Mouse (Mus musculus): ENCODE data around the gene 5730522E02Rik. TPM values are rescaled to one million over a fixed set of nuclear protein-coding genes. Genes with fewer than 3 reads are reported as not detected.

The 5730522E02Rik gene
- polyA plus RNA-seq, 1 experiment from 2014 or later: 1.1 TPM

DNA sequence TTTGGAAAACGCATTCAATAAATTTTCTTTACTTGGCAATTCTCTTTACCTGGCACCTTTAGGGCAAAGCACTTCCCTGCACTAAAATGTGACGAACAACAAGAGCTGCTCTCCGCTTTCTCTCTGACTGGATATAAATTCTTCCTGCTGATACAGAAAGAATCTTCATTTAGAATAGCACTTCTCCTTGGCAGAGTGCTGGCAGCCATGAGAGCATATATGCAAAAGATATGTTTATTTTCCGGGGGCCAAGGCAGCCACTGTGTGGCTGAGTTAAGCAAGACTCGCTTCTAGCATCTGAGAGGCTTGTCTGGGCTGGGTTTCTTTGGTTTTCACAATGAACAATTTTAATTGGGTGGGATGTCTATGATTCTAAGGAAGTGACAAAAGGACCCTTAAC is 564.3 kb downstream of the 5730522E02Rik start:
- H3K9me3 ChIP-seq (replicated peaks): no peaks in the 10 kb centered on the region
- no peak for ATAC-seq (ENCODE audit: insufficient number of reproducible peaks, low FRiP score)
- no peaks in the 10 kb centered on the region for H3K27me3 ChIP-seq (replicated peaks)
- H3K4me2 ChIP-seq: no peak overlapping the region
- no peaks in the 10 kb centered on the region for H3K36me3 ChIP-seq
- H3K27ac ChIP-seq (ENCODE audit: poor library complexity, severe bottlenecking): no peak overlapping the region
- no peak overlapping the region for H3K9ac ChIP-seq
- 68% methylated on average over 5 of the region's 5 CpGs for WGBS
- no peak overlapping the region for H3K4me3 ChIP-seq
- no peaks in the 10 kb centered on the region for H3K4me1 ChIP-seq (replicated peaks)

DNA sequence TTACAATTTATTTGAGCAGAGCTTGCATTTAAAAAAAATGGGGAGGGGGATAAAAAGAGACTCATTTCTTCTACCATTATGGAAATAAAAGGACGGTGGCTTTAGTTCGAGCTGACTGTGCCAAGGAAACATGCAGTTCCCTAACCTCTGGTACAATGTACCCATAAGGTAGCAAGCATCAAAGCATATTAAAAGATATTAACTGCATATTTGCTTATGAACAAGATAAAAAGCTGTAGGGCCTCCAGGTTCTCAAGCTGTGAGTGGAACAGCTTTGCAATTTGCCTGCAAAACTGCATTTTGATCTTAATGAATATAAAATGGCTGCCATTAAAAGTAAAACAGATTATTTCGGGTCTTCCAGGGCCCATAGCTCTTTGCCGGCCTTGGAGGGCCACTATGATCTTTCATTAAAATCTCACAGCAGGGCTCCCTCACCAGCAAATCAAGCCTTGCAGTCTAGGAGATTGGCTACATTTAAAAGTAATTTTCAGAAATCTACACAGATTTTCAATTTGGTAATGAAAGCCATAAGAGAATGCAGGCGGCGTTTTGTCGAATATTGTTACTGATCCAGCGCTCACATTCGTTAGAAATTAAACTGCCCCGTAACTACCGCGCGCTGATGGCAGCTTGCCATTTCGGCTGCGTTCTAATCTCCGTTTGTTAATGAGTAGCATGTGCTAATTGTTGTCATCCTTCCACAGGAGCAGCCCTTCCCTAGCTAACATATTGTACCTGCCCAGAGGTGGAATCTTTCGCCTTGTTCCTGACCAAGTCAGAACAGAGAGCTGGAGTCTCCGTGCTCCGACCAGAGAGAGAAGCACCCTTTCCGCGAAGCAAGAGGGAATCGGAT is 565.6 kb downstream of the 5730522E02Rik start:
- WGBS: 56% methylated on average over 22 of the region's 22 CpGs

DNA sequence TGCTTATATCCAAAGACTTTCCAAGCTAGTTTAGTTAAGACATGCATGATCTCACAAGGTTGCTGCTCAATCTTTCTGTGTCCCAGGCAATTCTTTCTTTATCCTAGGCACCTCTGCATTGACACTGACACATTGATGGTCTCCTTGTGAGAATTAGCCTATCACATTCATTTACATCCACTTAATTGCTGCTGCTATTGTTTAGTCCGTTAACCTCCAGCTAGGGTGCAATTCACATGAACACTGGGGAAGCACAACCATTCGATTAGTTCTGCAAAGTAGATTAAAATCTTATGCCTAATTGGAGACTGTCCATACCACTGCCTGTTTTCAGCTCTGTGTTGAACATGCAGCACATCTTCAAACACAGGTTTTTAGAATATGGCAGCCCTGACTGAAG is 603.7 kb downstream of the 5730522E02Rik start:
- Histone ChIP-seq H3K27me3 (replicated peaks) (no peaks in the 10 kb centered on the region), H3K4me1 (replicated peaks) (no peaks in the 10 kb centered on the region), H3K27ac (ENCODE audit: poor library complexity, severe bottlenecking) (no peak overlapping the region), H3K4me3 (no peak overlapping the region), H3K9ac (no peak overlapping the region), H3K4me2 (no peak overlapping the region), H3K36me3 (no peaks in the 10 kb centered on the region), H3K9me3 (replicated peaks) (no peaks in the 10 kb centered on the region)
- 75% methylated on average over 2 of the region's 2 CpGs for WGBS
- ATAC-seq (ENCODE audit: insufficient number of reproducible peaks, low FRiP score): no peak

More for the DNA sequence above, 565.6 kb downstream of the 5730522E02Rik start:
- no peak overlapping the region for H3K9ac ChIP-seq
- H3K27ac ChIP-seq (ENCODE audit: poor library complexity, severe bottlenecking): no peak overlapping the region
- H3K36me3 ChIP-seq: no peaks in the 10 kb centered on the region
- peak overlapping the region; percentile 33 for H3K4me3 ChIP-seq
- H3K9me3 ChIP-seq (replicated peaks): no peaks in the 10 kb centered on the region
- H3K27me3 ChIP-seq (replicated peaks): no peaks in the 10 kb centered on the region
- peak overlapping the region; percentile 48 for H3K4me2 ChIP-seq
- no peak for ATAC-seq (ENCODE audit: insufficient number of reproducible peaks, low FRiP score)
- no peaks in the 10 kb centered on the region for H3K4me1 ChIP-seq (replicated peaks)

DNA sequence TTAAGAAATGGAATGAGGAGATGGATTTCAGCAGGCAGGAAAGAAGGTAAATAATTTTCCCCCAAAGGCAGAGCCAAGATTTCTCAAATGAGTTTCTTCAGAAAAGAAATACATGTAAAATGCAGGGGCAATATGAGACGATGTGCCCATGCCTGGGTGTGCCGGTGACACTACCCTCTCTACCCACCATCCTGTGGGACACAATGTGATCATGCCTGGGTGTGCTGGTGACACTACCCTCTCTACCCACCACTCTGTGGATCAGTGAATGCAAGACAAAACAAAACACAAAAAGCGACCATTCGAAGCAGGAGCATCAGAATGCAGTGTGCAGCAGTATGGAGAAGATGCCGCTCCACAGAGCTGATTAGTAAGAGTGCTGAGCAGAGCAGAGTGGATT is 610.5 kb downstream of the 5730522E02Rik start:
- H3K4me2 ChIP-seq: no peak overlapping the region
- H3K27ac ChIP-seq (ENCODE audit: poor library complexity, severe bottlenecking): no peak overlapping the region
- H3K9me3 ChIP-seq (replicated peaks): no peaks in the 10 kb centered on the region
- H3K27me3 ChIP-seq (replicated peaks): no peaks in the 10 kb centered on the region
- no peaks in the 10 kb centered on the region for H3K36me3 ChIP-seq
- no peak for ATAC-seq (ENCODE audit: insufficient number of reproducible peaks, low FRiP score)
- no peak overlapping the region for H3K4me3 ChIP-seq
- H3K9ac ChIP-seq: no peak overlapping the region
- H3K4me1 ChIP-seq (replicated peaks): no peaks in the 10 kb centered on the region
- 82% methylated on average over 5 of the region's 5 CpGs for WGBS

DNA sequence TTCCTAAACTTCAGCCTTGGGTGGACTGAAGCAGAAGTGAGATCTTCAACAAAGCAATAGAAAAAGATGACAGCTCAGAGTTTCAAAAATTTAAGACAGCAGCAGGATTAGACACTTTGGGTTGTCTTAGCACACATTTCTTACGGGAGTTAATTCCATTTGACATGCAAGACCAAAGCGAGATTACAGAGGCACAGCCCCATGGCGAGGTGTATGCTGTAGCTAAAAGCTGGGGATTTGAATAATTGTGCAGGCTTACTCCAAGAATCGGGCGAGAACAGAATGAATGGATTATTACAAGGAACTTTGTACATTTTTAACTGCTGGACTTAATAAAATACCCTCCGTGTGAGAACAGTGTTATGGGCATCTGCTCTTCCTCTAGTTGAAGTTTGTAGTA is 615.3 kb downstream of the 5730522E02Rik start:
- Histone ChIP-seq H3K9me3 (replicated peaks) (no peaks in the 10 kb centered on the region), H3K4me1 (replicated peaks) (0 out of 2 replicates have a peak, but pooled peaks cover 3% of the 10 kb centered on the region), H3K36me3 (no peaks in the 10 kb centered on the region), H3K27me3 (replicated peaks) (no peaks in the 10 kb centered on the region), H3K27ac (ENCODE audit: poor library complexity, severe bottlenecking) (no peak overlapping the region), H3K4me2 (no peak overlapping the region), H3K4me3 (no peak overlapping the region), H3K9ac (no peak overlapping the region)
- WGBS: 68% methylated on average over 6 of the region's 6 CpGs
- no peak for ATAC-seq (ENCODE audit: insufficient number of reproducible peaks, low FRiP score)

DNA sequence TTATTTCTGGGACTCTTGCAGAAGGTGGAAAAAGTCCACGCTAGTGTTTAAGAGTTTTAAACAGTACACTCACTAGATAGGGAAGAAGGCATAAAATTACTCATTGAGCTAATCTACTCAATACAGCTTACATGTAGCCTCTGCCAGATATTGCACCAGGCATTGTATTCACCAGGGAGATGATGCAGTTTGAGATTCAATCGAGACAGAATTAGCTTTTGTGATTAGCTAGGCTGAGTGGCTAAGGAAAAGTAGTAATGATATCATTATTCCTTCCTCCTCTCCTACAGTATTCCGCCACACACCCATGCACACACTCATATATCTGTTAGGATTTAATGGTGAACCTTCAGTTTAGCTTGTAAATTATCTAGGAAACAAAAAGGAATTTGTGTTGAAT is 615.8 kb downstream of the 5730522E02Rik start:
- H3K36me3 ChIP-seq: no peaks in the 10 kb centered on the region
- H3K9me3 ChIP-seq (replicated peaks): no peaks in the 10 kb centered on the region
- no peak overlapping the region for H3K4me2 ChIP-seq
- 70% methylated on average over 3 of the region's 3 CpGs for WGBS
- H3K4me1 ChIP-seq (replicated peaks): peaks cover 7% of the 10 kb centered on the region; the same call in 1 of the 2 replicates
- no peak overlapping the region for H3K27ac ChIP-seq (ENCODE audit: poor library complexity, severe bottlenecking)
- no peak overlapping the region for H3K9ac ChIP-seq
- no peak overlapping the region for H3K4me3 ChIP-seq
- no peaks in the 10 kb centered on the region for H3K27me3 ChIP-seq (replicated peaks)
- ATAC-seq (ENCODE audit: insufficient number of reproducible peaks, low FRiP score): no peak

DNA sequence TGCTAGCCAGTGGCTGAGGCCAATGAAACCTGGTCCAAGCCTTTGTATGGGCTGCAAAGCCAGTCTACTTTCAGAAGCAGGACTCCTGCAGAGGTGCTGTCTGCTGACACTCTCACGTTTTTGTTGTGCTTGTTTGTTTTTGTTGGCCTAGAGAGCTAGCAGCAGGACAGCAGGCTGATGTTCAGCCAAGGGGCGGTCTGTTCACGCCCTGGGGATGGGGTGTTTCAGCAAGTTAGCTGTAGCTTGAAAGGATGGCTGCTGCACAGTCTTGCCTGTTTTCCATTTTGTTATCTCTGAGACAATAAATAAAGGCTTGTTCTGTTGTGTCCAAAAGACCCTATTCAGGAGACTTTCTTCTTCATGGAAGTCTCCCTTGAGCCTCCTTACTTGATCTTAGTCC is 618.3 kb downstream of the 5730522E02Rik start:
- 22% methylated on average over 3 of the region's 3 CpGs for WGBS
- Histone ChIP-seq H3K27ac (ENCODE audit: poor library complexity, severe bottlenecking) (no peak overlapping the region), H3K4me1 (replicated peaks) (peaks cover 7% of the 10 kb centered on the region; the same call in 1 of the 2 replicates), H3K4me3 (no peak overlapping the region), H3K9ac (no peak overlapping the region), H3K9me3 (replicated peaks) (no peaks in the 10 kb centered on the region), H3K4me2 (no peak overlapping the region), H3K27me3 (replicated peaks) (no peaks in the 10 kb centered on the region), H3K36me3 (no peaks in the 10 kb centered on the region)
- ATAC-seq (ENCODE audit: insufficient number of reproducible peaks, low FRiP score): no peak

DNA sequence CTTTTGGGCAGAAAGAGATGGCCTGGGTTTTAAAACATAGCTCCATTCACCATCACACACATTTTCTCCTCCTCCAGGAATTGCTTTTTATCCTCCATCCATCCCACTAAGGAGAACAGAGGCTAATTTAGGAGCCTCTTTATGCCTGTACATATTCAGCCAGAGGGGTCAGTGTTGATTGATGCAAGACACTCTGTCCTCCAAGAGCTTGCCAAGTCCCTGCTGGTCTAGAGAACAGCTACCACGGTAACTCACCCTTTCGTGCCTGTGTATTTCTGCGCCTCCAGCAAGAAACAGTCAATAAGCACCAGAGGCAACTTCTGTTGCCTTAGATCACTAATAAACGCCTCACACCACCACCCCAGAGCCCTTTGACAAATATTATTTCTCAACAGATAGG is 620.3 kb downstream of the 5730522E02Rik start:
- H3K4me3 ChIP-seq: no peak overlapping the region
- H3K4me2 ChIP-seq: no peak overlapping the region
- no peaks in the 10 kb centered on the region for H3K27me3 ChIP-seq (replicated peaks)
- no peaks in the 10 kb centered on the region for H3K36me3 ChIP-seq
- H3K27ac ChIP-seq (ENCODE audit: poor library complexity, severe bottlenecking): no peak overlapping the region
- H3K9me3 ChIP-seq (replicated peaks): no peaks in the 10 kb centered on the region
- no peak overlapping the region for H3K9ac ChIP-seq
- WGBS: 35% methylated on average over 4 of the region's 4 CpGs
- H3K4me1 ChIP-seq (replicated peaks): peaks cover 7% of the 10 kb centered on the region; the same call in 1 of the 2 replicates
- no peak for ATAC-seq (ENCODE audit: insufficient number of reproducible peaks, low FRiP score)

DNA sequence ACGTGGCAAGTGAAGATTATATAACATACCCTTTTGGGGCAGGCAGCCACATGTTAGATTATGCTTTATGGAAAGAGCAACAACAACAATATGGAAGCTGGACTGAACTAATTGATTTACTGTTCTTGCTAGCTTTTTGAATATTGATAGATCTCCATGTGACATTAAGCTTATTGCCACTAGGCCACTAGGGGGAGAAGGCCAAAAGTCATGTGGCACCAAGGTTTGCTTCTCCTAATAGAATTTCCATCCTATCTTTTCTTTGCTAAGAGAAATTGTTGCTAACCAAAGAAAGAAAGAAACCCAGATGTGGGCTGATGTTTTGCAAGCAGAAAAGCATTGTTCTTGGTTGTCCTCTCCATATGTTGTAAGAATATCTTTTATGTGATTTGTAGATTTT is 621.1 kb downstream of the 5730522E02Rik start:
- Histone ChIP-seq H3K27me3 (replicated peaks) (no peaks in the 10 kb centered on the region), H3K4me2 (no peak overlapping the region), H3K9me3 (replicated peaks) (no peaks in the 10 kb centered on the region), H3K4me3 (no peak overlapping the region), H3K4me1 (replicated peaks) (peaks cover 7% of the 10 kb centered on the region; the same call in 1 of the 2 replicates), H3K36me3 (no peaks in the 10 kb centered on the region), H3K9ac (no peak overlapping the region), H3K27ac (ENCODE audit: poor library complexity, severe bottlenecking) (no peak overlapping the region)
- ATAC-seq (ENCODE audit: insufficient number of reproducible peaks, low FRiP score): no peak
- 59% methylated on average over 1 of the region's 1 CpGs for WGBS

DNA sequence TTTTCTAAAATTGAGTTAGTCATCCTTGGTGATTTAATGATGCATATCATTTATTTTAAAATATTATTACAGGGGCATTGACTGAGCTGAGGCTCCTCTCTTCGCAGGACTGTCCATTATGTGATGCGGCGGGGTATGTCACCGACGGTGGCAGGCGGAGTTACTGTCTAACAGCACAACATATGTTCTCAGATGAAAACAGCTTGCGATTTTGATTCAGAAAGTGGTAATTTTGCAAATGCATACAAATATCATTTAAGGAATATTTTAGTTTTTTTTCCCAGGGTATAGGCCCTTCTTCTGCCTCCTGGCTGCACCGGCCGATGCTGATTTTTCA is 636.5 kb downstream of the 5730522E02Rik start:
- Histone ChIP-seq H3K4me3 (no peak overlapping the region), H3K27me3 (replicated peaks) (no peaks in the 10 kb centered on the region), H3K9me3 (replicated peaks) (no peaks in the 10 kb centered on the region), H3K4me2 (no peak overlapping the region), H3K27ac (ENCODE audit: poor library complexity, severe bottlenecking) (no peak overlapping the region), H3K36me3 (no peaks in the 10 kb centered on the region), H3K9ac (no peak overlapping the region), H3K4me1 (replicated peaks) (no peaks in the 10 kb centered on the region)
- no peak for ATAC-seq (ENCODE audit: insufficient number of reproducible peaks, low FRiP score)
- 91% methylated on average over 9 of the region's 9 CpGs for WGBS

DNA sequence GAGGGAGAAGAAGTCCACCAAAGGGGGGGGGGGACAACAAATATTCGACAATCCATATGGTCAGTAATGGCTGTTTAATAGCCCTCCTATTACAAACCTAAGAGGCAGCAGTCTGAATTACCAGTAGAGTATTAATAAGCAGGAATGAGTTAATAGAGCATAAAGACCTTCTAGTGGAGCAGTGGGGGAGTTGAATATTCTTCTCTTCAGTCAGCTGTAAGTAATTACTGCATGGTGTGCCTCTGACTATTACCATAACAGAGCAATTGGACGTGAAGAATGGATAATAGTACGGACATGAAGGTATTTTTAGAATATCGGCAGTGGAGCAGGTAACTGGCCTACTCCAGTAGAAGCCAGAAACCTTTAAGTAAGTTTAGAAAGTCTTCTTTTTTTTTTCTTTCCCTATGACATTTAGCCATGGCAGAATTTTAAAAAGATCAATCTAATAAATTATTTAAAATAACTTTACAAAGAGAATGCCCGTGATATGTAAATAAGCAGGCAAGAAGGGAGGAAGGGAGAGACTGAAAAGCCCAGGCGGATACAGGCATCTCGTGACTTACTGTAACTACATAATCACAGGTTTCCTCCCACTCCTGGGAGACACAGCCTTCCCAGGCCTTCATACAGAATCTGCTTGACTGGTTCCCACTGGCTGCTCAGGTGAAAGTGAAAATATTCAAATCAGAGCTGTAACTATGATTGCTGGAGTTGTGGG is 637.0 kb downstream of the 5730522E02Rik start:
- Histone ChIP-seq H3K27me3 (replicated peaks) (no peaks in the 10 kb centered on the region), H3K9me3 (replicated peaks) (no peaks in the 10 kb centered on the region), H3K4me2 (no peak overlapping the region), H3K4me1 (replicated peaks) (no peaks in the 10 kb centered on the region), H3K27ac (ENCODE audit: poor library complexity, severe bottlenecking) (no peak overlapping the region), H3K36me3 (no peaks in the 10 kb centered on the region), H3K9ac (no peak overlapping the region), H3K4me3 (no peak overlapping the region)
- 76% methylated on average over 7 of the region's 7 CpGs for WGBS
- ATAC-seq (ENCODE audit: insufficient number of reproducible peaks, low FRiP score): no peak

Measured in heart, embryonic 12.5 days (tissue).